In the genomic region with DNA sequence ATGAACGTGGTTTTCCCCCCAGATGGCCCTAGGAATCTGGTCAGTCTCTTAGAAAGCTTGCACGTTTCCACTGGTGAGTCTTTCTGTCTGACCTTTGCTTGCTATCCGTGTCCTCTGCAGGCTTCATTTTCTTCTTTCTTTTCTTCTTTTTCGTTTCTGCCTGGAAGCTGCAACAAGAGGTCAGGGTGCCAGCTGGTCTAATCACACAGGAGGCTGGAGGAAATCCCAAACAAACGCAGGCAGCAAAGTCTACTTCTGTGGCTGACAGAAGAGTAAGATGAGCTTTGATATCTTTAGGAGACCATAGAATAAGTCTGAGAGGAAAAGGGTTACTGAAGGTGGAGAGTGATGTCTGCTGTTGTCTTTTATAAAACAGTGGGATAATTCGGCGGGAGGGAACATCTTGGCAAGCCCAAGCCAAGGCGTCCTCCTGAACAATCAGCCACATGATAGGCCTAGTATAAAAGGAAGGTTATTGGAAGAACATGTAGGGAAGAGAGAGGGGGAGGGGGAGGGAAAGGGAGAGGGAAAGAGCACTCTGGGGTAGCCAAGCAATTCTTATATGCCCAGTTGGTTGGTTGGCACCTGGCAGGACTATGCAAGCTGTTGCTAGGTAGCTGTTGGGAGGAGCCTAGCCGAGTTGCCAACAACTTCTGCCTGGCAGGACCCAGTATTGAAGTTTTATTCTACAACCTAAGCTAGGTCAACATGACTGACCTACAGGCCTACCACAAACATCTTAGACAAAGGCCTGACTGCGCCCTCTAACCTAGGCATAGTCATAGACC, we compare ENCODE assay signal across 19 mouse cellular contexts. TPM values are rescaled to one million over a fixed set of nuclear protein-coding genes. Genes with fewer than 3 reads are reported as not detected.
A peak's percentile ranks its signal among the peaks of the same experiment; 100 is the strongest.
DNase-seq lines count a peak whose midpoint lies in the region; ATAC-seq lines count a peak whose summit lies in the region.
"Had no signal": no experiment of that assay in that cellular context is flagged by ENCODE, and none has a peak within 500 bp of the region (broad histone marks: within the 10 kb centered on the region; RNA-seq: fewer than 3 reads in every experiment).

No protein-coding gene starts in this region.

- no peak overlapping the region for H3K4me2 ChIP-seq in hindbrain, embryonic 15.5 days
- no peak overlapping the region for H3K4me2 ChIP-seq in hindbrain, embryonic 11.5 days (replicated peaks; ENCODE audit: low read depth, low read length)
- H3K4me2 ChIP-seq in neural tube, embryonic 15.5 days = no peak overlapping the region
- H3K4me2 ChIP-seq in heart, embryonic 14.5 days (ENCODE audit: low read length) = peak overlapping the region; percentile 39
- H3K4me2 ChIP-seq in liver, embryonic 12.5 days = no peak overlapping the region
- H3K4me2 ChIP-seq: limb, embryonic 13.5 days; midbrain, embryonic 11.5 days had no signal

- no peaks in the 10 kb centered on the region for H3K36me3 ChIP-seq in hindbrain, embryonic 15.5 days
- no peaks in the 10 kb centered on the region for H3K36me3 ChIP-seq in hindbrain, embryonic 11.5 days (ENCODE audit: control insufficient read depth, insufficient read depth, low read length)
- no peaks in the 10 kb centered on the region for H3K36me3 ChIP-seq in neural tube, embryonic 15.5 days
- H3K36me3 ChIP-seq in heart, embryonic 14.5 days (ENCODE audit: control insufficient read depth, insufficient read depth, low read length) = no peaks in the 10 kb centered on the region
- no peaks in the 10 kb centered on the region for H3K36me3 ChIP-seq in liver, embryonic 12.5 days
- H3K36me3 ChIP-seq: limb, embryonic 13.5 days had no signal

- ATAC-seq in hindbrain, embryonic 15.5 days (ENCODE audit: low FRiP score, low read depth) = peak; percentile 35; the same call in 1 of the 2 replicates
- ATAC-seq in hindbrain, embryonic 11.5 days (ENCODE audit: low FRiP score) = no peak
- no peak for ATAC-seq in neural tube, embryonic 15.5 days (ENCODE audit: low FRiP score)
- ATAC-seq in heart, embryonic 14.5 days (ENCODE audit: insufficient number of reproducible peaks, insufficient read depth, low FRiP score, low read depth) = no peak
- ATAC-seq in liver, embryonic 12.5 days = no peak
- ATAC-seq: CD4-positive, CD25-positive, alpha-beta regulatory T cell, adult 4 months; liver, postnatal 0 days had no signal

- no peaks in the 10 kb centered on the region for H3K27me3 ChIP-seq in hindbrain, embryonic 15.5 days
- H3K27me3 ChIP-seq in hindbrain, embryonic 11.5 days (ENCODE audit: control insufficient read depth, insufficient read depth, low read length) = no peaks in the 10 kb centered on the region
- H3K27me3 ChIP-seq in neural tube, embryonic 15.5 days (replicated peaks) = no peaks in the 10 kb centered on the region
- no peaks in the 10 kb centered on the region for H3K27me3 ChIP-seq in heart, embryonic 14.5 days (ENCODE audit: control insufficient read depth, insufficient read depth, low read length)
- no peaks in the 10 kb centered on the region for H3K27me3 ChIP-seq in liver, embryonic 12.5 days (replicated peaks)
- H3K27me3 ChIP-seq: limb, embryonic 13.5 days had no signal

- no peaks in the 10 kb centered on the region for H3K9me3 ChIP-seq in hindbrain, embryonic 15.5 days
- H3K9me3 ChIP-seq in hindbrain, embryonic 11.5 days (ENCODE audit: control insufficient read depth, low read length) = no peaks in the 10 kb centered on the region
- H3K9me3 ChIP-seq in neural tube, embryonic 15.5 days (replicated peaks) = no peaks in the 10 kb centered on the region
- no peaks in the 10 kb centered on the region for H3K9me3 ChIP-seq in heart, embryonic 14.5 days (ENCODE audit: control insufficient read depth, low read length)
- no peaks in the 10 kb centered on the region for H3K9me3 ChIP-seq in liver, embryonic 12.5 days (replicated peaks)
- H3K9me3 ChIP-seq: limb, embryonic 13.5 days had no signal

- no peak overlapping the region for H3K9ac ChIP-seq in hindbrain, embryonic 15.5 days
- no peak overlapping the region for H3K9ac ChIP-seq in hindbrain, embryonic 11.5 days (ENCODE audit: low read depth, low read length)
- no peak overlapping the region for H3K9ac ChIP-seq in neural tube, embryonic 15.5 days (replicated peaks)
- no peak overlapping the region for H3K9ac ChIP-seq in heart, embryonic 14.5 days (ENCODE audit: low read length)
- no peak overlapping the region for H3K9ac ChIP-seq in liver, embryonic 12.5 days
- H3K9ac ChIP-seq: limb, embryonic 13.5 days; liver, postnatal 0 days had no signal

- H3K4me3 ChIP-seq in hindbrain, embryonic 15.5 days = no peak overlapping the region
- H3K4me3 ChIP-seq in hindbrain, embryonic 11.5 days (ENCODE audit: low read depth, low read length) = no peak overlapping the region
- H3K4me3 ChIP-seq in neural tube, embryonic 15.5 days (replicated peaks) = no peak overlapping the region
- H3K4me3 ChIP-seq in heart, embryonic 14.5 days (ENCODE audit: control insufficient read depth in 1 of 2, insufficient read depth in 1 of 2, low read depth in 1 of 2, low read length in 2 of 2) = no peak overlapping the region
- no peak overlapping the region for H3K4me3 ChIP-seq in liver, embryonic 12.5 days
- H3K4me3 ChIP-seq: limb, embryonic 13.5 days had no signal

- peaks cover 30% of the 10 kb centered on the region for H3K4me1 ChIP-seq in hindbrain, embryonic 15.5 days (replicated peaks)
- no peaks in the 10 kb centered on the region for H3K4me1 ChIP-seq in hindbrain, embryonic 11.5 days (replicated peaks; ENCODE audit: control insufficient read depth, insufficient read depth, low read length)
- H3K4me1 ChIP-seq in neural tube, embryonic 15.5 days = peaks cover 34% of the 10 kb centered on the region
- H3K4me1 ChIP-seq in heart, embryonic 14.5 days (ENCODE audit: control insufficient read depth in 2 of 2, insufficient read depth in 2 of 2, low read length in 2 of 2) = peaks cover 33 to 58% of the 10 kb centered on the region in 2 experiments
- H3K4me1 ChIP-seq in liver, embryonic 12.5 days = no peaks in the 10 kb centered on the region
- H3K4me1 ChIP-seq: limb, embryonic 13.5 days had no signal

- 60% methylated on average over 10 of the region's 10 CpGs for WGBS in hindbrain, embryonic 15.5 days
- WGBS in hindbrain, embryonic 11.5 days = 77% methylated on average over 10 of the region's 10 CpGs
- 77% methylated on average over 10 of the region's 10 CpGs for WGBS in neural tube, embryonic 15.5 days
- WGBS in heart, embryonic 14.5 days = 57% methylated on average over 10 of the region's 10 CpGs
- WGBS in liver, embryonic 12.5 days (ENCODE audit: insufficient replicate concordance) = 67% methylated on average over 10 of the region's 10 CpGs

- peak overlapping the region; percentile 12; the same call in 1 of the 2 replicates for H3K27ac ChIP-seq in hindbrain, embryonic 15.5 days (replicated peaks)
- no peak overlapping the region for H3K27ac ChIP-seq in hindbrain, embryonic 11.5 days (ENCODE audit: low read depth, low read length)
- H3K27ac ChIP-seq in neural tube, embryonic 15.5 days (replicated peaks) = 0 out of 2 replicates have a peak overlapping the region, but pooled peaks have one; percentile 37
- peak overlapping the region; percentile 74 to 83 for H3K27ac ChIP-seq in heart, embryonic 14.5 days (replicated peaks in 1 of 2; ENCODE audit: control insufficient read depth in 1 of 2, insufficient read depth in 1 of 2, low read depth in 2 of 2, low read length in 2 of 2)
- H3K27ac ChIP-seq in liver, embryonic 12.5 days = no peak overlapping the region
- H3K27ac ChIP-seq: limb, embryonic 13.5 days had no signal

- DNase-seq in hindbrain, embryonic 11.5 days (ENCODE audit: low spot score) = no peak
- DNase-seq in neural tube, embryonic 10.5 days (ENCODE audit: extremely low spot score, low spot score) = no peak
- no peak for DNase-seq in kidney, postnatal 36 days
- no peak for DNase-seq in gastrocnemius, postnatal 10 days
- DNase-seq: adrenal gland, postnatal 36 days; cerebellum, adult 11 months; embryo, embryonic 11 days; kidney, adult 11 months; kidney, postnatal 25 days; liver, postnatal 0 days; right cerebral cortex, postnatal 4 days had no signal

RNA-seq across cellular contexts. Expression of a gene that starts 30.3 kb away (rescaled TPM):
- polyA plus RNA-seq in hindbrain, embryonic 15.5 days (2015; fragmentation: Nextera tagmentation; extraction: Ambion mirVana) = 66.2 and 77.3 TPM in 2 replicates
- polyA plus RNA-seq in hindbrain, embryonic 11.5 days (2014; fragmentation: Nextera tagmentation; extraction: Ambion mirVana) = 11.3 and 13.6 TPM in 2 replicates
- polyA plus RNA-seq in neural tube, embryonic 15.5 days (2015; fragmentation: Nextera tagmentation; extraction: Ambion mirVana) = 56.1 and 66.5 TPM in 2 replicates
- 315 and 320 TPM in 2 replicates for polyA plus RNA-seq in heart, embryonic 14.5 days (2014; fragmentation: Nextera tagmentation; extraction: Ambion mirVana)
- total RNA-seq in gastrocnemius, postnatal 10 days (2021) = 100 to 1,000 TPM; 102 to 106 TPM
- polyA plus RNA-seq in liver, embryonic 12.5 days (2016; fragmentation: Nextera tagmentation; extraction: Ambion mirVana) = 0.19 and 0.30 TPM in 2 replicates
- total RNA-seq: hematopoietic stem cell, adult 5-6 weeks had no signal

Comparison
In these comparisons a context has a peak if more than half of its experiments do, and no peak if none do; other contexts are left out.
1. H3K27ac ChIP-seq: peak in hindbrain, embryonic 15.5 days (single experiment), neural tube, embryonic 15.5 days (single experiment) and heart, embryonic 14.5 days (2 of 2); none in hindbrain, embryonic 11.5 days (single experiment) and liver, embryonic 12.5 days (single experiment).